Mouse (Mus musculus) Muller cell, postnatal 12 days (primary cell): ENCODE data around the gene Rora.
A peak's percentile ranks its signal among the peaks of the same experiment; 100 is the strongest.
"Not testable (repeated sequence)": the region's sequence is repeated elsewhere in the genome, so short reads cannot be mapped to it uniquely, and the experiment has no call there.

Experiments used
- DNase-seq: peaks from one replicate; pipeline ENCODE4 v3.0.0-alpha.2; 2015; ENCODE audit errors: inconsistent ontology term

The Rora gene

DNA sequence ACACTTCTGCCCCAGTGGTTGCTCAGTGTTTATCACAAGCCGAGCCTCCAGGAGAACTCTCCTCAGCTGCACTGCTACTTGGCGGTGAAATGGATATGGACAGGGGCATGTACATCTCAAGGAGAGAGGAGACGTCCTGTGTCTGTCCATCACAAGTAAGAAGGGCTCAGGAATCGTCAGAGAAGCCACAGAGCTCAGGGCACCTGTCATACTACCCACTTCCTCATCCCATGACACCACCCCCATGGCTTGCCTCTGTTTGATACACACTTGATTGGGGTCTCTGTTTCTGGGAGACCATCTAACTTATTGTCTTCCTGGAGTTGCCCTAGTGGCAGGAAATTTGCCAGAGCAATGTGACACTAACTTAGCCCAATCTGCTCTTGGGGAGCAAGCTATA lies 433.3 kb downstream of the Rora start:
- no peak for DNase-seq

DNA sequence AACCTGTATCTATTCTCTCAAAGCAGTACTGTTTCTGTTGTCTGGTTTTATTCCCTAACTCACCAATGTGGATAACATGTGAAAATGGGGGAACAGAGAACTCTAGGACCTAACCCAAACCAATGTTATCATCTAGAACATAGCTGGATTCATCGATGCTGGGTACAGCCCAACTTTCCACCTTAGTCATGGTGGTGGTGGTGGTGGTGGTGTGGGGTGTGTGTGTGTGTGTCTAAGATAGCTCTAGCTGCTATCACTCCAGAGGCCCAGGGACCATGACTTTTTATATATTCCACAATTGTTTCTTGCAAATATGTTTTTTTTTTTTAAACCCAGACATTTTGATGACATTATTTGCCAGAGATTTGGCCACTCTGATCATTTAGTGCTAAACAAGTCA lies 433.7 kb downstream of the Rora start:
- DNase-seq = no peak

DNA sequence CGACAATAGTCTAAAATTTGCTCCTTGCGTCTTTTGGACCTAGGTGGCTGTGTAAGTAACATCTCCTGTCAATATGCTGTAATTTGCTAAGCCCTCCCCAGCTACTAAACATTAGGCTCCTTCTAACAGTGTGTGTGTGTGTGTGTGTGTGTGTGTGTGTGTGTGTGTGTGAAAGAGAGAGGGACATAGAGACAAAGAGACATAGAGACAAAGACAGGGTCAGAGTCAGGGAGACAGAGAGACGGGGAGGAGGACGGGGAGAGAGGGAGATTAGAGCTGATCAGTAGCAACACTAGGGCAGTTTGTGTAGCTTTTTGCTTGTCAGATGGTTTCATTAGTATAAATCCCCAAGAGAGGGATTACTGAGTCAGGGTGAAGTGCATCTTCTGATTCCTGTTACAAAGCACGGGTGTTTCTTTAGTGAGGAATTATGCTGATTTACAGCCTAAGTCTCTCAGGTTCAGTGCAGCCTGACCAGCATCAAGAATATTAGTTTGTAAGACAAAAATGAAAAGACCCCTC lies 437.2 kb downstream of the Rora start:
- no peak for DNase-seq

DNA sequence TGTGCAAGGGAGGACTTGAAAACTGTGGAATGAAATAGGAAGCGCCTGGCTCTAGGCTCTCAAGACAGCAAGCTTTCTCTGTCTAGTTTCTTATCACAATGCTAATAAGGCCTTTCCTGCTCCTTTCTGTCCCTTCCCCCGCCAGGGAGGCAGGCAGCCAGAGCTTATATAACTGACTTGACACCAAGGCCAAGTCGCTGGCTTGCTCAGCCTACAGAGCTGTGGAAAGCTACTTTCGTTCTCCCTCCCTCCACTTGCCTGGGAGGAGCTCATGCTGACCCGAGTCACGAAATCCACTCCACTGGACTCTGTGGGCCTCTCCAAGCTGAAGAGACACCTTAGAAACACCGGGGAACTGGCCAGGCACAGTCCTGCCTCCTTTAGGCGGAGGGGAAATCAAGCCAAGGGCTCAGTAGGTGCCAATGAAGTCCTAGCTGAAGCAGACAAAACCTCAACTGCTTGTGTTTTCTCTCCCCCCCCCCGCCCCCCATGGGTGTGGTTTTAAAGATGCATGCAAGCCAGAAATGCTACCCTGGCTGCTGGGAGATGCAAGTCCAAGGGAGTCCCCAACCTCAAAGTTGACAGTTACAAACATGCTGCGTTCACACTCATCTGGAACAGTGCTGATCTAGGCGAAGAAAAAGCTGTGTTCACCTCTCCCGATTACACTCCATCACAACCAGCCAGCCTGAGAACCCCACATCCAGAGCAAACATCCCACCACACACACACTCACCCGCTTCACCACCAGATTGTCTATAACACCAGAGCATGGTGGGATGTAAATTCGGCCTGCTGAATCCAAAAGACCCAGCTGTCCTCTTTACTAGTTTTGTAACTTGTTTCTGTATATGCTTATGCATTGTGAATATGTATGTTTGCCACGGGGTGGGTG lies 438.8 kb downstream of the Rora start:
- DNase-seq = peak; percentile 92

DNA sequence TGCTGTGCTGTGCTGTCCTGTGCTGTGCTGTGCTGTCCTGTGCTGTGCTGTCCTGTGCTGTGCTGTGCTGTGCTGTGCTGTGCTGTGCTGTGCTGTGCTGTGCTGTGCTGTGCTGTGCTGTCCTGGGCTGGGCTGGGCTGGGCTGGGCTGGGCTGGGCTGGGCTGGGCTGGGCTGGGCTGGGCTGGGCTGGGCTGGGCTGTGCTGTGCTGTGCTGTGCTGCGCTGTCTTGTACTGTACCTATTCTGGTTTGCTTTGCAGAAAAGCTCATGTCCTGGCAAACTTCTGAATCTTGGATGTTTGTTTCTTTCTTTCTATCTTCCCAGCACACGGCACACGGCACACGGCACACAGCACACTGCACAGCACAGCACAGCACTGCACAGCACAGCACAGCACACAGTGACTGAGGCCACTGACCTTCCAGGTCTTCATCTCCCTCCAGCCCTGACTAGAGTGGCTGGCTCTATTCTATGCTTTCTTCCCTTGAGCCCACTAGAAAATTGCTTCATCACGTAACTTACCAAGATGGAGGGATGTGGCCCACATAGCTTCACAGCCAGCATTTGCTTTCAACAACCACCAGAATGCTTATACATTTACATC lies 446.7 kb downstream of the Rora start:
- not testable (repeated sequence) for DNase-seq

DNA sequence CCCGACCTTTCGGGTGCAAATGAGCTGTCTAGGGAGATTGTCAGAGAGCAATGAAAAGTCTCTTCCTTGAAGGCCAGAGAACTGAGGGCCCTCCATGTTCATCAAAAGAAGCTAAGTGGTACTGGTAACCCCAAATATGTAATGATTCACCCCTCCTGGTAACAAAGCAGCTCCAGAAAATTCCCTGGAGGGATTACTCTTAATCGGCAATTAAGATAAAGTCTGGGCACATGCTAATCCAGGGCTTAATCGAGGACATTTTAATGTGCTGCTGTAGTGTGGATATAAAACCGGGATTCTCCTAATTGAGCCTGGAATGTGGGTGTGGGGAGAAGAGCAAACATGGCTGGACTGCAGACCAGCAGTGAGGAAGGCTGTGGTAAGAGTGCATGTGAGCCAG lies 450.7 kb downstream of the Rora start:
- no peak for DNase-seq

DNA sequence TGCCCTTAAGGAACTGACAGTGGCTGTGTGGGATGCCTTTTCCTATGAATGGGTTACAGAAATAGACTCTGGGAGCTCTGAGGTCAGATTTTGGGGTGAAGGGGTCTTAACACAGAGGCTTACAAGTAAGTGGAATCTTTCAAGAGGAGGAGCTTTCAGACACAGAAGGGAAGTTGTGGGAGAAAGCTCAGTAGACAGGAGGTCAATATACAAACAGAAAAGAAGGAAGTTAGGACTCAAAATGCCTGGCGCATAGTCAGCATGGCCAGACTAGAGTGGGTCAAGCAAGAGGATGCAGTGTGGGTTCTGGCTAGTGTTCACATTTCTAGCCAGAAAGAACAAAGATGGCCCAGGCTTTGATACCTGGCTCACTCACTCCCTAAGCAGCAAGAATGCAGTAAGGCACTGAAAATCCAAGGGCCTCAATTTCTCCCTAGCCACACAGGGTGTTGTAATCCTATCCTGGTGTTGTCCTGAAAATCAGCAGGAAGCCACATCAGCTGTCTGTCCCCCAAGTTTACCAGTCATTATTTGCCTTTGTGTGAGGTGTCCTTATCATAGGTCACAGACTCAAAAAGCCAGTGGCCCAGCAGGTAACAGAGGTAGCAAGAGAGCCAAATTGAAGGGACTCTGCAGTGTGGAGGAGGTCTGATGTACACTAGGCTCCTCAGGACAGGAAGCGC lies 456.2 kb downstream of the Rora start:
- no peak for DNase-seq

DNA sequence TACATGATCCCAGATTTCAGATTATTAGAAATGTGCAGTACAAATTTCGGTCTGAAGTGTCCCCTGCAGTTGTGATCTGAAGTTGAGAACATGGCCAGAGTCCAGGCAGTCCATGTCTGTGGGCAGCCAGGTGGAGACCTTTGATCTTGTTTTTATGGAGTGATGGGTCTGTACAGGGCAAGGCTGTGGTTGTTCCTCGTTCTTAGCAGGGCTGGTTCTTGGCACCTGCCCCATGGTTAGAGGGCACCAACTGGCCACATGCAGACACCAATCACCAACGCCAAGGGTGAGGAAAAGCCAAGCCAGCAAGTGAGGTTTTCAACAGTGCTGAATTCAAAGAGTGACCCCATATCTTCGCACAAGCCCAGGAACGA lies 456.7 kb downstream of the Rora start:
- no peak for DNase-seq

DNA sequence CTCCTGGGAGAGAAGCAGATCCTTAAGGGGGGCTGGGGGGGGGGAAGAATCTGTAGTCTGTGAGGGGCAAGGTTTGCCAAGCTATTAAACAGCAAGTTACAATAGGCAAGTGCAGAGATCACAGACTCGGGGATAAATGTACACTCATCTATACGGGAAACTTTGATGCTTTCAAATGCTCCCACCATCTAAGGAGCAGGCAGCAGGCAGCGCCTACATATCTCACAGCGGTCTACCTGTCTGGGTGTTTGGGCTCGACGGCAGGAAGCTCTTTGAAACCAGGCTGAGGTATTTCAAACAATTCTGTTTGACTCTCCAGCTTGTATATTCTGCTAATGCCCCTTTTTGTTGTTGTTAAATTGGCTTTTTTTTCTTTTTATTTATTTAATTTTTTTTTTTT lies 457.1 kb downstream of the Rora start:
- no peak for DNase-seq

DNA sequence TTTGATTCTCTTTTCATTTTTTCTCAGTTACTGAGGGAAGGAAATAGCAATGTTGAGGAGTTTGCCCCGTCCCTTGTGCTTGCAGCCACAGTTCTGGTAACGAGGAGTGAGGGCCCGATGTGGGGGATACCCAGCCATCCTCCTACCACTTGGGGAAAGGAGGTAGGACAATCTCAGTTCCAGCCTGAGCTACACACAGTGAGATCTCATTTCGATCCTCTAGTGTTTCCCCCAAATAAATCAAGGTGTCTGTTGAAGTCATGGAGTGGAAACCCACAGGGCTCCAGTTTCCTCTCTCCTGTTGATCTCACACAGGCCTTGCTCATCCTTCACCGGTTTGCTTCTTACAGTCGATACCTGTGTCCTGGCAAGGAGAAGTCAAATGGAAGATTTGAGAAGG lies 458.0 kb downstream of the Rora start:
- DNase-seq = no peak

DNA sequence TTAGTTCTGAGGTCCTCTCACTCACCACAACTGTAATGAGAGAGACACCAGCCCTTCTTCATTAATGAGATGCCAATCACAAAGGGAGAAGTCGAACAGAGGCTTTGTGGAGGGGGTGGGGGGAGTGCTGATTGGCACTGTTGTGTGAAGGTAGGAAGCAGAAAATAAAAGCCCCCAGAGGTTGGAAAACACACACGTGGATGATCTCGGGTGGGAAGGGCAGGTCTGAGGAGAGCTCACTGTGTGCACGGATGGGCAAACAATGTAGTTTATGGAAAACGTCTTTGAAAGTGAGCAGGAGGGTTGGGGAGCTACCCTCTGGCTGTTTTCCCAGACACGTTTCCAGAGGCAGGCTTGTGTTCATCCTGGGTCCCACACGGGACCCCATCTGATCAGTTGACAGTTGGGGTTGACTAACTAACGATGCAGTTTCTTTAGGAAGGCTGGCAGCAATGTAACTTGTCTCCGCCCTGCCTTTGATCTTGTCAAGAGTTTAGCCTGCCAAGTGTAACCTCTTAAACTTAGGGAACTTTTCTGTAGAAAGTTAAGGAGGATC lies 460.9 kb downstream of the Rora start:
- no peak for DNase-seq

DNA sequence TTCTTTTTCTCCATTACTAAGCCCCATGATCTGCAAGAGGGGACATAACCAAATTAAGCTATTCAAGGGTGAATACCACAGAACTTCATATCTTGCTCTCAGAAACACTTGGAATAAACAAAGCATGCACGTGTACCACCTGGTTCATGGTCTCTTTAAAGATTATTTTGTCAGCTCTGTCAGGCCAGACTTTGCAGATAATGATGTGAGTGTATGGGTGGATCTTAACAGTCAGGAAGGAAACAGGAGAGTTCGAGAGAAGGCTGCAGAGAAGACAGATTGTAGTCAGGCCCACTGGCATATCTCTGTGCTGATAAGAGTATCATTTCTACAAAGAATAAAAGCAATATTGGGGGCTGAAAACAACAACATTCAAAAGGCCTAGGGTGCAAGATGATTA lies 463.2 kb downstream of the Rora start:
- DNase-seq = no peak

DNA sequence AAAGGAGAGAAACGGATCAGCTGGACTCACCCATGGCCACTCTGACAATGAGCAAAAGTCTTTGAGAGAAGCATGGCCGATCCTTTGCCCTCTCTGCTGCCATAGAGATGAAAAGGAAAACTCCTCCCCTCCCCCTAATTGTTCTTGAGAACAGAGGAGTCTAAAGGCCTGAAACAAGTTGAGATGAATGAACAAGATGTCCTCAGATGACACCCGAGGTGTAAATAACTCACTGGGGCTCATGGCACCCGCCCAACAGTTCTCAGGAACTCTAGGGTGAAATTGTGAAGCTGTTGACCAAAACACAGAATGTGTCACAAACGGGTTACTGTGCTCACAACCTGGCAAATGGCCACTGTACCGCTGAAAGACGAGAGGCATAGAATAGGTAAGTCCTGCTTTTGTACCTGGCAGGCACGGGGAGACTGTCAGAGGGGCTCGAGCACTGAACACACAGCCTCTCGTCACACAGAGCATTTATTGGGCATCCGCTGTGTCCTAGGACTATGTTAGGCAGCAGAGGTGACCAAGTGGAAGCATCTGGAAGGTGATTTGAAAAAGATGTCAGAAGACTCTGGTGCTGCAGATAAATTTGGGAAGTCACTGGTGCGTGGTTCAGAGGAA lies 467.6 kb downstream of the Rora start:
- peak; percentile 24 for DNase-seq

DNA sequence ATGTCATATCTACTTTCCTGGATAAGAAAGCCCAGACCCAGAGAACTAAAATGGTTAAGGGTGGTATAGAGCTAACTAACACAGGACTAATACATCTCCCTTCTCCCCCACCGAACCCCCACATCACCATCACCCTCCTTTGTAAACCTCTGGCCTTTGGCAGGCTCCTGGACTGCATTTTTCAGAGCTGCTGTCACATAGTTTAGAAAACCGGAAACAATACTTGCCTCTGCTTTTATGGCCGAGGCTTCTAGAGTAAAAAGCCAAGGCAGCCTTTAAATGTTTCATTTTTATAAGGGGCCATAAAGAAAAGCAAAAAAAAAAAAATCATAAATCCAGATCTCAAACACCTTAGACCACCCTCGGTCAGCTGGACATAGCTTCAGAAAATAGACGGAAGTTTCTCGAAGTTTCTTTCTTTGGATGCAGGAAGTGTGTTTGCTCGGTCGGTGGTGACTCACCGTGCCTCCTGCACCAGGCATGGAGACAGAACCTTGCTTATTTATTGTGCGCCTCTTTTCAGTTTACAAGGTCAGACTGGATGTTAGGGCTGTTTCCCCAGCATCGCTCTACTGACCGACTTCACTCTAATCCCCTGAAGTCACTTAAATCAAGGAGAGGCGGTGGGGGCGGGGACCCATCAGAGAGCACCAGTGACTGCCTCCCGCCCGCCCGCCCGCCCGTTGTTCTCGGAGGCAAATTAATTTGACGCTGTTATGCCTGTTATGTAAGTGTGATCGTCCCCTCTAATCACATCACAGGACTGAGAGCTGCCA lies 471.6 kb downstream of the Rora start:
- peak; percentile 86 for DNase-seq

DNA sequence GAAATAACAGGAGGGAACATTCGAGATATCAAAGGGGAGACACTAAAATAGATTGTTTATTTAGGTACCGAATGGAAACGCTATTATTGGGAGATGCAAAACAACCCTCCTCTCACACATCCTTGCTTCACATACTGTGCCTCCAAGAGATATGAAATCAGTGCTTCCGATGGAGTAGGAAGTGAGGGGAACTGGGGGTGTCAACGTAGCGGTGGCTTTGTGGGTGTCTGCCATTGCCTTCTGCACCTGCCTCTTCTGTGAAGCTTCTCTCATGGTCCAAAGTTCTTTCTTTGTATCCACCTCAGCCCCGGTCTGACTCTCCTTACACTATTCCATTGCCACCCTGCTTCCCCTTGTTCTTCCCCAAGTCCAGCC lies 472.2 kb downstream of the Rora start:
- no peak for DNase-seq

DNA sequence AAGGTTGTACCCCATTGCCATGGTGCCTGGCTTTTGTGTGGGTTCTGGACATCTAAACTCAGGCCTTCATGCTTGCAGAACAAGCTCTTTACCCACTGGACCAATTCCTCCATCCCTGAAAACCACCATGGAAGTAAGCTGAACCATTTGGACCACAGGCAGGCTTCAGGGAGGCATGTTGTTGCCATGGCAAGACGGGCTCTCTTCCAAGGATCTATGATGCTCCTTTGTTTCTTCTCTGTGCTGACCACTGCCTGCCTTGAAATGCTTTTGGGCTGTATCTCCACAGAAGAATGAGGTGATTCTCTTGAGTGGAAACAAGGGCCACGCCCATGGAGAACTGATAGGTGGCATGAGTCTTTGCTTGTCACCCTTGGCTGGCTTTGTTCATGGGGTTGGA lies 473.0 kb downstream of the Rora start:
- DNase-seq = peak; percentile 40

DNA sequence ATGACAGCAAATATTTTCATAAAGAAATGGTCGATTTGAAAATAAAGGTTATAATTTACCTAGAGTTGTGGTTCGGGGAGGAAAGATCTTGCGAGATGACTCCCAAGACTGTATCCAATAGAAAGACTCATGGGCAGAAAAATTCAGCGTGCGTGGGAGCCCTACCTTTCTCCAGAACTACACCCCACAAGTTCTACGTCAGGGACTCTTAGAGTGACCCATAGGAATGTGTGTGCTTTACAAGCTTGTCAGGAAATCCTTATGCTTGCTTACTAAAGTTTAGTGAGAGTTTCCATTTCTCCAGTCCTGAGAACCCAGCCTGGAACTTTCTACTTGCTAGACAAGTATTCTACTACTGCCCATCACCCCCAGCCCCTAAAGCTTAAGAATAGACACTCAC lies 474.7 kb downstream of the Rora start:
- DNase-seq = no peak

DNA sequence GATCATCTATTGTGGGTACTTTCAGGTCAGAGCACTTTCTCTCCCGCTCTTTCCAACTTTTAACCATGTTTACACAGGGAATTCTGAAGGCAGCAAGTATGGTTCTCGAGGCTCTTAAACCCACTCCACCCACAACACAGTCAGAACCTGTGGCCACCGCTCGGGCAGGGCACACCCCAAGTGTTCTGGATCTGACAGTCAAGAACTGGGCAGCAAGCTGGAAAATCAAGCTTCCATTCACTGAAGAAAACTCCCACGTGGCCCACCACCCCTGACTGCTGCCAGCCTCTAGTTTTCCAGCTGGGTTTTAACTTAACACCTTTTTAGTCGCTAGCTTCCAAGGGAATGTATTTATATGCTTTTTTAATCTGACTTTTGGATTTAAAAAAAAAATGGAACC lies 479.4 kb downstream of the Rora start:
- no peak for DNase-seq

DNA sequence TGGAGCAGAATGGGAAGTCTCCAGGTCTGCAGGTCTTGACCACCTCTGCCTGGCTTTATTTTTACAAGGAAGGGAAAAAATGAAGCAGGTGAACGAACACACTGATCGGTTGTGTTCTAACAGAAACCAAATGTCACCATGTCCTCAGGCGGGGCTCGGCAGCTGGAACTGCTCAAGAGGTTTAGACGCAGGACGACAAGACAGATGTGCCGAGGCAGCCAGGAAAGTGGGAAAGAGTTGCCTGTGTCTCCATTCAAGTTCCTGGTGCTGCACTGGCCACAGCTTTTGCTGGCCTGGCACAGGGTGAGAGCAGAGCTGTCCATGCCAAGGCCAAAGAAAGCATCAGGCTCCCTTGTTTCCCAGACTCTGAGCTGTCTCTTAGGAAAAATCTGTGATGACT lies 480.1 kb downstream of the Rora start:
- DNase-seq = no peak

DNA sequence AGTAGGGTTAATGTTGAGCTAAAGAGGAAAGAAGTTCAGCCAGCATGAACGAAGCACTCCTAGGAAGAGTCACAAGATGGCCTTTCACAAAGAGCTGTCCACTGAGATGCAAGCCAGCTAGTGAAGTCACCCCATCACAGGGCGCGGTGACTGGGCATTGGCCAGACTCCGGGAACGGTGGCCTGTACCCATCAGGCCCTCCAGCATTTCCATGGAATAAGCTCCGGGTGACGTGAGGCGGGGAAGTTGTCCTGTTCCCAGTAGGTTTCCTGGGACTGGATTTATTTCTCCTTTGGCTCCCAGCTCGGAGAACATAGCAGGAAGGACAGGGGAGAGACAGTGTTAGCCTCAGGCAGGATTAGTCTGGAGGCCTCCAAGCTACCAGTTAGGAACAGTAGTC lies 481.0 kb downstream of the Rora start:
- no peak for DNase-seq

DNA sequence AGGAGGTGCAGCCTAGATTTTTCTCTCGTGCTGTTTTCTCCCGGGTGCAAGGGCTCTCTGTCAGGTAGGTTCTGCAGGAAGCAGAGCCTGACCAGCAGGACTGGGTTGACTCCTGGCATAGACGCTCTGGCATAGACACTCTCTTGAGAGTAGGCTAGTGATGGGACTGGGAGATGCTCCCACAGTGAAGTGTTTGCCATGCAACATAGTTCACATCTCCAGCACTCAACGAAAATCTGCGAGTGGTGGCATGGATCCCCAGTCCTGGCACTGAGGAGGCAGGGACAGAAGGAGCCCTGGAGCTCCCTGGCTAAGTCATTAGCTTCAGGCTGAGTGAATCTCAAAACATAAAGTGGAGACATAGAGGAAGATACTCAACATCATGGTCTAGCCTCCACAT lies 483.2 kb downstream of the Rora start:
- no peak for DNase-seq
